Mouse (Mus musculus): Measurements from ENCODE around the gene Ugt1a6b. TPM values are rescaled to one million over a fixed set of nuclear protein-coding genes. Genes with fewer than 3 reads are reported as not detected.

The Ugt1a6b gene
- total RNA-seq, 2 experiments from 2014 or later = 1.1 to 1.4 TPM

GRCm38 (mm10) chr1:88258361-88258760, 155.3 kb downstream of the Ugt1a6b start:
- intact Hi-C loops (cut with DNase I) = no loop called here
- no peak for DNase-seq

GRCm38 (mm10) chr1:88258881-88259642, 156.0 kb downstream of the Ugt1a6b start:
- no peak for DNase-seq
- intact Hi-C loops (cut with DNase I) = no loop called here

GRCm38 (mm10) chr1:88259643-88260024, 156.6 kb downstream of the Ugt1a6b start:
- no peak for DNase-seq
- intact Hi-C loops (cut with DNase I) = no loop called here

- intact Hi-C loops (cut with DNase I) = no loop called here
- no peak for DNase-seq
These were observed 157.1 kb downstream of the Ugt1a6b start for GRCm38 (mm10) chr1:88260114-88260513.

- no peak for DNase-seq
- intact Hi-C loops (cut with DNase I) = no loop called here
These were observed 157.7 kb downstream of the Ugt1a6b start for GRCm38 (mm10) chr1:88260604-88261377.

GRCm38 (mm10) chr1:88261706-88262105, 158.7 kb downstream of the Ugt1a6b start:
- intact Hi-C loops (cut with DNase I) = no loop called here
- no peak for DNase-seq

- DNase-seq = no peak
- intact Hi-C loops (cut with DNase I) = no loop called here
These were observed 159.2 kb downstream of the Ugt1a6b start for GRCm38 (mm10) chr1:88262255-88262654.

GRCm38 (mm10) chr1:88262961-88263360, 159.9 kb downstream of the Ugt1a6b start:
- no peak for DNase-seq
- intact Hi-C loops (cut with DNase I) = no loop called here

GRCm38 (mm10) chr1:88263778-88264177, 160.7 kb downstream of the Ugt1a6b start:
- no peak for DNase-seq
- intact Hi-C loops (cut with DNase I) = no loop called here

GRCm38 (mm10) chr1:88264237-88264868, 161.3 kb downstream of the Ugt1a6b start:
- no peak for DNase-seq
- intact Hi-C loops (cut with DNase I) = no loop called here

GRCm38 (mm10) chr1:88264869-88265240, 161.8 kb downstream of the Ugt1a6b start:
- intact Hi-C loops (cut with DNase I) = no loop called here
- DNase-seq = no peak

- intact Hi-C loops (cut with DNase I) = no loop called here
- no peak for DNase-seq
These were observed 163.1 kb downstream of the Ugt1a6b start for GRCm38 (mm10) chr1:88266123-88266522.

GRCm38 (mm10) chr1:88267489-88267888, 164.4 kb downstream of the Ugt1a6b start:
- DNase-seq = no peak
- intact Hi-C loops (cut with DNase I) = no loop called here

GRCm38 (mm10) chr1:88268070-88268469, 165.0 kb downstream of the Ugt1a6b start:
- no peak for DNase-seq
- intact Hi-C loops (cut with DNase I) = no loop called here

Other genes starting within 250 kb of the Ugt1a6b start
- 10 to 100 TPM; 51.1 to 56.3 TPM for gene Dgkd, start 250.0 kb upstream of the Ugt1a6b start, total RNA-seq (2021)
- gene Usp40, start 94.7 kb upstream of the Ugt1a6b start, total RNA-seq (2021) = 10 to 100 TPM; 13.2 to 16.5 TPM
- gene Ugt1a10, start 47.9 kb upstream of the Ugt1a6b start, total RNA-seq (2021) = not detected
- gene Ugt1a9, start 32.5 kb upstream of the Ugt1a6b start, total RNA-seq (2021) = not detected
- gene Ugt1a8, start 15.4 kb upstream of the Ugt1a6b start, total RNA-seq (2021) = not detected
- 1 to 10 TPM; 1.2 to 2.6 TPM for gene Ugt1a7c, start 8.2 kb upstream of the Ugt1a6b start, total RNA-seq (2021)
- 1 to 10 TPM; 4.0 to 4.1 TPM for gene Ugt1a6a, start 31.6 kb downstream of the Ugt1a6b start, total RNA-seq (2021)
- gene Ugt1a5, start 62.8 kb downstream of the Ugt1a6b start, total RNA-seq (2021) = under 1 TPM; 0.24 to 0.42 TPM
- gene Ugt1a2, start 97.3 kb downstream of the Ugt1a6b start, total RNA-seq (2021) = under 1 TPM in 1 of 2 experiments, not detected in 1; 0.14 TPM
- under 1 TPM in 1 of 2 experiments, not detected in 1; 0.33 TPM for gene Dnajb3, start 102.5 kb downstream of the Ugt1a6b start, total RNA-seq (2021)
- not detected for gene Ugt1a1, start 108.7 kb downstream of the Ugt1a6b start, total RNA-seq (2021)
- not detected for gene Mroh2a, start 123.7 kb downstream of the Ugt1a6b start, total RNA-seq (2021)
- gene Hjurp, start 174.4 kb downstream of the Ugt1a6b start, total RNA-seq (2021) = 10 to 100 TPM; 12.2 to 13.3 TPM
- not detected for gene Trpm8, start 174.4 kb downstream of the Ugt1a6b start, total RNA-seq (2021)

All from heart, postnatal 36 days (tissue).